Mouse (Mus musculus) hindbrain, embryonic 11.5 days (tissue): Measurements from ENCODE around the gene Sntg2. TPM values are rescaled to one million over a fixed set of nuclear protein-coding genes. Genes with fewer than 3 reads are reported as not detected.

ENCODE experiments used
- ATAC-seq: fragments of 200-750 bp; cut with Nextera tagmentation; 2 replicates; pipeline ENCODE4 v1.8.0; 2017; ENCODE audit warnings: mild to moderate bottlenecking, moderate TSS enrichment, moderate library complexity; ENCODE audit not compliant: low FRiP score
- DNase-seq: peaks from one replicate; pipeline ENCODE4 v3.0.0-alpha.2; 2015; ENCODE audit warnings: low spot score
- H3K27ac ChIP-seq: fragments of 300-500 bp; sonication (generic); 2 replicates; pipeline ENCODE4 v1.5.1; 2014; ENCODE audit warnings: mild to moderate bottlenecking, low read depth, low read length
- H3K27me3 ChIP-seq: fragments of 300-500 bp; sonication (generic); 2 replicates; pipeline ENCODE4 v1.6.1; 2014; ENCODE audit warnings: mild to moderate bottlenecking, low read length, moderate library complexity, mixed read lengths; ENCODE audit not compliant: control insufficient read depth, insufficient read depth
- H3K36me3 ChIP-seq: fragments of 300-500 bp; sonication (generic); 2 replicates; pipeline ENCODE4 v1.6.1; 2014; ENCODE audit warnings: mild to moderate bottlenecking, low read length, moderate library complexity, mixed read lengths; ENCODE audit not compliant: control insufficient read depth, insufficient read depth
- H3K4me1 ChIP-seq: fragments of 300-500 bp; sonication (generic); replicated peaks from 2 replicates; pipeline ENCODE4 v1.6.1; 2014; ENCODE audit warnings: low read length, mixed read lengths; ENCODE audit not compliant: control insufficient read depth, insufficient read depth
- H3K4me2 ChIP-seq: fragments of 300-500 bp; sonication (generic); replicated peaks from 2 replicates; pipeline ENCODE4 v1.6.1; 2014; ENCODE audit warnings: mild to moderate bottlenecking, low read depth, low read length
- H3K4me3 ChIP-seq: fragments of 300-500 bp; sonication (generic); 2 replicates; pipeline ENCODE4 v1.5.1; 2014; ENCODE audit warnings: low read depth, low read length
- H3K9ac ChIP-seq: fragments of 300-500 bp; sonication (generic); 2 replicates; pipeline ENCODE4 v1.6.1; 2014; ENCODE audit warnings: low read depth, low read length
- H3K9me3 ChIP-seq: fragments of 300-500 bp; sonication (generic); 2 replicates; pipeline ENCODE4 v1.6.1; 2016; ENCODE audit warnings: low read length; ENCODE audit not compliant: control insufficient read depth
- WGBS: fragments of 180-500 bp; shearing (Covaris S2); extraction: QIAGEN DNeasy Blood & Tissue Kit; methylation state at CpG from one replicate; pipeline ENCODE4 v1.1.7; 2014; 5-methylcytosine and 5-hydroxymethylcytosine counted together
- polyA plus RNA-seq: library from polyadenylated mRNA; unstranded; fragments of >200 nt; fragmentation: Nextera tagmentation; extraction: Ambion mirVana; gene quantifications from 2 replicates; pipeline ENCODE4 v1.2.1, GENCODE M21; 2014

Gene Sntg2
- polyA plus RNA-seq, 1 experiment from 2014 or later = 1.0 TPM

DNA sequence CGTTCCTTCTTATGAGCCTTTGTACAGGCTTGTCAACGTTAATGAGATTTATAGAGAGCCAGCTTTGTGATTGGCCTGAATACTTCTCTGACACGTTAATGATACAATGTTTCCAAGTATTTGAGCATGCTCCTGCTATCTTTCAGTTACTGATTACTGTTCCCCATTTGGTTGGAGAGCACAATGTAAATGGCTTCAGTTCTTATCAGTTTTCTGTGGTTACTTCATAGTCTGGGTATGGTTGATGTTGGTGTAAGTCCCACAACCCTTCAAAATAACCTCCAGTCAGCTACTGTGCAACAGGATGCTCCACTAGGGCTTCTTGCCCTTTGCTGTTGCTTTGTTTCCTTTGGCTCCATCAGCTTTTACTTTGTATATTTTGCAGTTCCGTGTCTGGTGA, 168.7 kb downstream of the Sntg2 start:
- ATAC-seq (no peak), DNase-seq (no peak)
- H3K4me3 ChIP-seq = no peak overlapping the region
- WGBS = 83% methylated on average over 4 of the region's 4 CpGs
- H3K27ac ChIP-seq = no peak overlapping the region
- H3K36me3 ChIP-seq = no peaks in the 10 kb centered on the region
- H3K9ac ChIP-seq = no peak overlapping the region
- H3K27me3 ChIP-seq = no peaks in the 10 kb centered on the region
- no peak overlapping the region for H3K4me2 ChIP-seq
- no peaks in the 10 kb centered on the region for H3K9me3 ChIP-seq
- H3K4me1 ChIP-seq = no peaks in the 10 kb centered on the region

DNA sequence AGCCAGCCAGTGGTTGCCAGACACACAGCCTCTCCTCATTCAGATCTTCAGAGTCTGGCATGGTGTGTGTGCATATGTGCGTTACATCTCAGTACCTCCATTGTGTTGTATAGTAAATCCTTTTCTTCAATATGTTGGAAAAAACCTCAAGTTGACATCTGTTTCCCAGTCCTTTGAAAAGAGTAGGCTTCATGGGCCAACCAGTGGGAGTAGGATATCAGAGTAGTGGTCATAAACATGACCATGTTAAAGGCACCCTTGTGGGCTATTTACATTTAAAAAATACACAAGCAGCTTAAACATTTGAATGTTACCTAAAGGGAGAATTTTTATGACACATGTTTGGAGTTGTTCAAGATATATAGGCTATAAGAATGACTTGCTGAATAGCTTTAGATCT, 170.4 kb downstream of the Sntg2 start:
- Histone ChIP-seq H3K27ac (no peak overlapping the region), H3K4me1 (no peaks in the 10 kb centered on the region), H3K36me3 (no peaks in the 10 kb centered on the region), H3K4me3 (no peak overlapping the region), H3K9me3 (no peaks in the 10 kb centered on the region), H3K9ac (no peak overlapping the region), H3K27me3 (no peaks in the 10 kb centered on the region), H3K4me2 (no peak overlapping the region)
- WGBS = 95% methylated on average over 1 of the region's 1 CpGs
- DNase-seq (no peak), ATAC-seq (no peak)

DNA sequence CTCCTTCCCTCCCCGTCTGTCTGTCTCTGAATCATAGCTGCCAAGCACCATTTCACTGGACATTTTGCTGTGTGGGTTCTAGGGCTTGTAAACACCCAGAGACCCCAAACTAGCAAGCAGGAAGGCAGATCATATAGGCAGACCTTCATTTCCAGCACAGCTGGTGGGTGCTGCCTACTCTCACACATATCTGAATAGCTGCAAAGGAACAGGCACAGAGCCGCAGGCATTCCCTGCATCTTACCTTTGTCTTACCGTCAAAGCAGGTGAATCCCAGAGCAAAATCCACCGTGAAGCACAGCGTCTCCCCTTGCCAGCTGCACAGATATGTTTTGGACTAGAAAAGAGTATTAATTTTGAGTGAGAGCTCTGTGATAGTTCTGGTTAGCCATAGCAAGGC, 172.1 kb downstream of the Sntg2 start:
- H3K9me3 ChIP-seq = no peaks in the 10 kb centered on the region
- no peaks in the 10 kb centered on the region for H3K4me1 ChIP-seq
- ATAC-seq = no peak
- DNase-seq = no peak
- H3K4me2 ChIP-seq = no peak overlapping the region
- no peak overlapping the region for H3K27ac ChIP-seq
- no peak overlapping the region for H3K4me3 ChIP-seq
- 84% methylated on average over 5 of the region's 5 CpGs for WGBS
- H3K27me3 ChIP-seq = no peaks in the 10 kb centered on the region
- no peaks in the 10 kb centered on the region for H3K36me3 ChIP-seq
- H3K9ac ChIP-seq = no peak overlapping the region

DNA sequence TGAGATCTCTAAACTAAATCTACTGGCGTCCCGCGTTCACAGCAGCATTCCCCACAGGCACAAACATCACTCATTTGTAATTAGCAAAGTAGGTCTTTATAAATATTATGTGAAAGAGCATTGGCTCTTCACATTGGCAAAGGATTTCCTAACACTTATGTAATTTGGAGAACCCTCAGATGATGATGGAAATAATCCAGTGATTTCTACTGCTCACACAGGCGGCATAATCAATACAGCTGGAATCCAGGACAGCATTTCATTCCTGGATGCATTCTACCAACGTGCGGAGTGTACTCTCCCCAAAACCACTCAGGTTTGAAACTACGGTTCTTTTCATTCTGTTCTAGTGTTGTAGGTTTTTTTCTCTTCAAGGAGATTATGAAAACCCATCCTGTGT, 172.6 kb downstream of the Sntg2 start:
- H3K4me2 ChIP-seq = no peak overlapping the region
- H3K27ac ChIP-seq = no peak overlapping the region
- ATAC-seq = no peak
- no peaks in the 10 kb centered on the region for H3K36me3 ChIP-seq
- H3K9me3 ChIP-seq = no peaks in the 10 kb centered on the region
- H3K4me1 ChIP-seq = no peaks in the 10 kb centered on the region
- H3K9ac ChIP-seq = no peak overlapping the region
- H3K27me3 ChIP-seq = no peaks in the 10 kb centered on the region
- DNase-seq = no peak
- 86% methylated on average over 7 of the region's 7 CpGs for WGBS
- H3K4me3 ChIP-seq = no peak overlapping the region

DNA sequence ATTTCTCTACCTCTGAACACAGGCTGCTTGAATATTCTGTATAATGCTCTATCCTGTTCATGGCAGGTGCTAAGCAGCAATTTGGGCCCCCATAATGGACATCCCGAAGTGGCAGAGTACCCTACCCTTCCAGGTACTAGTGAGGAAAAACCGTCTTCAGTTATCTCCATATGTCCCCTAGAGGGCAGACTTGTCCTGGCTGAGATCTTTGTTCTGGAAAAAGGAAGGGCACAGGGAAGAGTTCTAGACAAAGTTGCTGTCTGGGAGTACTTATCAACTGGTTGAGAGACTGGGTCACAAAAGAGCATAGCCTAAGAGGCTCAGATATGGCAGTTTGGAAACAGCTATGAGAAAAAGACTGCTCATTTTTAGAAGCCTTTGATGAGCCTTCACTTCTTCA, 173.4 kb downstream of the Sntg2 start:
- no peak for ATAC-seq
- Histone ChIP-seq H3K9ac (no peak overlapping the region), H3K36me3 (no peaks in the 10 kb centered on the region), H3K27ac (no peak overlapping the region), H3K9me3 (no peaks in the 10 kb centered on the region), H3K27me3 (no peaks in the 10 kb centered on the region), H3K4me3 (no peak overlapping the region), H3K4me1 (no peaks in the 10 kb centered on the region), H3K4me2 (no peak overlapping the region)
- WGBS = 35% methylated on average over 2 of the region's 2 CpGs
- peak; percentile 49 for DNase-seq

DNA sequence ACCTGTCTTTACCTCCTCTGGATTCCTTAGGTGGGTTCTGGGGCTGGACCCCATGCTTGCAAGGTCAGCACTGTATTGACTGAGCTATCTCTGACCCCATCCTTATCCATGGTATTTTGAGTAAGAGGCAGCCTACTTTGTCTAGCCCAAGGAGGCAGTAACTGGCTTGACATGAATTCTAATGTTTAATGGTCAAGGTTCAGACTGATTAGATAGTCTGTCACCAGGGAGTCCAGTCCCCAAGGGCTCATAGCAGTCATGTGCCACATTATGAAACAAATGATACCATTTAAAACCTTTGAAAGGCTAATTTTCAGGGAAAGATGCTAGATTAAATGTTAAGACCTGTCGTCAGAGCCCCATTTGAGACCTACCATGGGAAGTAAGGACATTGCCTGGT, 174.9 kb downstream of the Sntg2 start:
- Histone ChIP-seq H3K36me3 (no peaks in the 10 kb centered on the region), H3K27ac (no peak overlapping the region), H3K27me3 (no peaks in the 10 kb centered on the region), H3K9ac (no peak overlapping the region), H3K4me1 (no peaks in the 10 kb centered on the region), H3K4me2 (no peak overlapping the region), H3K4me3 (no peak overlapping the region), H3K9me3 (no peaks in the 10 kb centered on the region)
- 67% methylated on average over 1 of the region's 1 CpGs for WGBS
- ATAC-seq = no peak
- DNase-seq = no peak

DNA sequence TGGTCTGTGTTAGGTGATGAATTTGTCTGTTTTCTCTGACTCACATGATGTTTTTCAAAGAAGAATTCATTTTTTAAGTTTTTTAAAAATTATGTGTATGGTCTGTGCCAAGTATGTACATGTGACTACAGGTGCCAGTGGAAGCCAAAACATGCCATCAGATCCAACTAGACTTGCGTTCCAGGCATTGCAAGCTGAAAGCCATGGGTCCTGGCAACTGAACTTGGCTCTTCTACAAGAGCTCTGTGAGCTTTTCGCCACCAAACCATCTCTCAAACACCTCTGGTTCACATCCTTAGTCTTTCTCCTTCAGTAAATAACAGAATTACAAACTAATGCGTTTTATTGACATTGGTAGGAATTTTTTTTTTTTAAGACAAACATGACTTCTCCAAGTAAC, 191.5 kb downstream of the Sntg2 start:
- H3K36me3 ChIP-seq = no peaks in the 10 kb centered on the region
- H3K9me3 ChIP-seq = no peaks in the 10 kb centered on the region
- ATAC-seq = no peak
- H3K9ac ChIP-seq = no peak overlapping the region
- no peak overlapping the region for H3K27ac ChIP-seq
- H3K4me3 ChIP-seq = no peak overlapping the region
- no peak for DNase-seq
- no peaks in the 10 kb centered on the region for H3K27me3 ChIP-seq
- no peaks in the 10 kb centered on the region for H3K4me1 ChIP-seq
- WGBS = 85% methylated on average over 3 of the region's 3 CpGs
- H3K4me2 ChIP-seq = no peak overlapping the region

DNA sequence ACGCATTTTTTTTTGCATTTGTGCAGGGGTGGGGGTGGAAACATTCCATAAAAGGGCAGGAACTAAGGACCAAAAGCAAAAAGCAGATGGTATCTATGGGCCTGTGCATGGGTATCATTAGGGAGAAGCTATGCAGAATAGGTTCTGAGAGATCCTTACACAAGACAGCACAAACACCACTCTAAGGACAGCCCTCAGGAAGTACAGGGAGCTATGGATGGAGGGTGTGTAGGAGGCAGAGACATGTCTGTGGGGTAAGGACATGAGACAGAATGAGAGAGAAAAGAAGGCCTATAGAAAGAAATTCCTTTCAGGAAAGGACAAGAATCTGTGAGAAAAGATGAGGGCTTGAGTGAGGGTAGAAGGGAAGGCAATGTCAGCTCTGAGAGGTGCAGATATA, 193.6 kb downstream of the Sntg2 start:
- H3K27me3 ChIP-seq = no peaks in the 10 kb centered on the region
- no peak overlapping the region for H3K27ac ChIP-seq
- no peaks in the 10 kb centered on the region for H3K4me1 ChIP-seq
- no peak overlapping the region for H3K4me3 ChIP-seq
- H3K4me2 ChIP-seq = no peak overlapping the region
- DNase-seq = no peak
- no peak for ATAC-seq
- H3K9ac ChIP-seq = no peak overlapping the region
- no peaks in the 10 kb centered on the region for H3K36me3 ChIP-seq
- no peaks in the 10 kb centered on the region for H3K9me3 ChIP-seq
- WGBS = 88% methylated on average over 1 of the region's 1 CpGs

DNA sequence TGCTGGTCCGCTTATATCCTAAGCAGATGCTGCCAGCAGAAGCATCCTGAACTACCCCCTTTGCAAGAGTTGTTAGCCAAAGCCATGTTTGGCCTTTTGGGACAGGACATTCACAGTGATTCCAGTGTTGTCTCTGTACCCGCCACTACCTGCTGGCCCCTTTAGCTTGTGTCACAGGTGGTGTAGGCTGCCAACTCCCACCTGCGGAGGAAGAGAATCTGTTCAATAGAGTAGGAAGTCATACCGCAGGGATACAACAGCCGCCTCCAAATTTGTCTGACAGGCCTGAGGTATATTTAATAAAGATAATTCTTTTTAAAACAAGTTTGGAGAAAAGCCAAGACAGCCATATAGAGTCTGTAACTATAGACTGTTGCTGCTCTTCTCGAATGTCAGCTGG, 195.2 kb downstream of the Sntg2 start:
- H3K36me3 ChIP-seq = no peaks in the 10 kb centered on the region
- no peaks in the 10 kb centered on the region for H3K9me3 ChIP-seq
- DNase-seq (no peak), ATAC-seq (no peak)
- H3K27ac ChIP-seq = no peak overlapping the region
- H3K9ac ChIP-seq = no peak overlapping the region
- no peak overlapping the region for H3K4me2 ChIP-seq
- no peaks in the 10 kb centered on the region for H3K27me3 ChIP-seq
- no peak overlapping the region for H3K4me3 ChIP-seq
- no peaks in the 10 kb centered on the region for H3K4me1 ChIP-seq
- WGBS = 88% methylated on average over 6 of the region's 6 CpGs
